Mouse (Mus musculus): ENCODE data around the gene 4930438A08Rik.
A peak's percentile ranks its signal among the peaks of the same experiment; 100 is the strongest.
"Not testable (repeated sequence)": the region's sequence is repeated elsewhere in the genome, so short reads cannot be mapped to it uniquely, and the experiment has no call there.

The 4930438A08Rik gene

GRCm38 (mm10) chr11:58274572-58274971 lies at the start of gene 4930438A08Rik:
Gene 4930438A08Rik, plus strand, starts transcription at chr11:58274799.
- no peak for DNase-seq

- DNase-seq, result not testable (repeated sequence)
Observed at GRCm38 (mm10) chr11:58224872-58225271, 49.7 kb upstream of the 4930438A08Rik start.

- peak; percentile 78 for DNase-seq
Observed at GRCm38 (mm10) chr11:58225655-58226054, 48.9 kb upstream of the 4930438A08Rik start.

GRCm38 (mm10) chr11:58226425-58226824 lies 48.2 kb upstream of the 4930438A08Rik start:
- DNase-seq, result no peak

- DNase-seq, result not testable (repeated sequence)
Observed at GRCm38 (mm10) chr11:58228021-58228420, 46.6 kb upstream of the 4930438A08Rik start.

GRCm38 (mm10) chr11:58230396-58230910 lies 44.1 kb upstream of the 4930438A08Rik start:
- DNase-seq, result no peak

- no peak for DNase-seq
Observed at GRCm38 (mm10) chr11:58231156-58231555, 43.4 kb upstream of the 4930438A08Rik start.

- DNase-seq, result not testable (repeated sequence)
Observed at GRCm38 (mm10) chr11:58234551-58234950, 40.0 kb upstream of the 4930438A08Rik start.

- DNase-seq, result peak; percentile 53
Observed at GRCm38 (mm10) chr11:58235152-58235551, 39.4 kb upstream of the 4930438A08Rik start.

GRCm38 (mm10) chr11:58238840-58239791 lies 35.5 kb upstream of the 4930438A08Rik start:
- DNase-seq, result peak; percentile 73

GRCm38 (mm10) chr11:58247294-58247693 lies 27.3 kb upstream of the 4930438A08Rik start:
- no peak for DNase-seq

- no peak for DNase-seq
Observed at GRCm38 (mm10) chr11:58249203-58249981, 25.2 kb upstream of the 4930438A08Rik start.

GRCm38 (mm10) chr11:58250550-58250949 lies 24.0 kb upstream of the 4930438A08Rik start:
- no peak for DNase-seq

GRCm38 (mm10) chr11:58254411-58254810 lies 20.2 kb upstream of the 4930438A08Rik start:
- DNase-seq, result no peak

- no peak for DNase-seq
Observed at GRCm38 (mm10) chr11:58257816-58258215, 16.8 kb upstream of the 4930438A08Rik start.

- no peak for DNase-seq
Observed at GRCm38 (mm10) chr11:58260156-58260555, 14.4 kb upstream of the 4930438A08Rik start.

GRCm38 (mm10) chr11:58261826-58262225 lies 12.8 kb upstream of the 4930438A08Rik start:
- DNase-seq, result no peak

GRCm38 (mm10) chr11:58262336-58262735 lies 12.3 kb upstream of the 4930438A08Rik start:
- DNase-seq, result no peak

- no peak for DNase-seq
Observed at GRCm38 (mm10) chr11:58263516-58263915, 11.1 kb upstream of the 4930438A08Rik start.

GRCm38 (mm10) chr11:58264546-58264945 lies 10.1 kb upstream of the 4930438A08Rik start:
- no peak for DNase-seq

GRCm38 (mm10) chr11:58268285-58268684 lies 6.3 kb upstream of the 4930438A08Rik start:
- DNase-seq, result no peak

- no peak for DNase-seq
Observed at GRCm38 (mm10) chr11:58275756-58276155, 1.2 kb downstream of the 4930438A08Rik start.

- no peak for DNase-seq
Observed at GRCm38 (mm10) chr11:58281970-58282496, 7.4 kb downstream of the 4930438A08Rik start.

Data from kidney, adult 11 months (tissue).